Mouse (Mus musculus): ENCODE data around the gene Zfp961.
"Not testable (repeated sequence)": the region's sequence is repeated elsewhere in the genome, so short reads cannot be mapped to it uniquely, and the experiment has no call there.

DNA sequence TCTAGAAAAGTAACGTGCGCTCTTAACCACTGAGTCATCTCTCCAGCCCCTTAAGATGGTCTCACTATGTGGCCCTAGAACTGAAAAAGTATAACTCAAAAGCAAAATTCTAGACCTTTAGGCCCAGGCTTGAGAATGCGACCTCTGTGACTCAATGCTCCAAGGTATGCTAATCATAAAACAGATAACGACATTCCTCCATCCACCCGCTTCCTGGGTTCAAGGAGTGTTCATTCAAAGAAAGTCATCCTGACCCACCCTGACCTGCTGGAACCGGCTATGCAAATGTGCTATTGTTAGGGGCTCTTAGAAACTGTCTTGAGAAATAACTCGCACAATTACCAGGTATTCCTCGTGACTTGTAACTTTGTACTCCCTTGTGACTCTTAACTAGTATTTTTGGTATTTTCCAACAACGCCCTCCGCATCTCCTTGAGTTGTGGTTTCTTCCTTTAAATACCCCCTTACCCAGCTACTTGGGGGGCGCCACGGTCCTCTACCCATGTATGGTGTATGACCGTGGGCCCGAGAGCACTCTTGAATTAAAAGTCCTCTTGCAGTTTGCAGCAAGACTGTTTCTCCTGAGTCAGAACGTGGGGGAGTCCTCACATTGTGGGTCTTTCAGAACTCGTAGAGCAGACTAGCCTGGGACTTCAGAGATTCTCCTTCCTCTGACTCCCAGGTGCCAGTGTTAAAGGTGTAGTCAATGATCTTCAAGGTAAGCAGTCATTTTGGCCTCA lies 2.3 kb downstream of the Zfp961 start:
- TF ChIP-seq CTCF (IDR thresholded peaks at IDR 0.05; ENCODE audit: low read depth, low read length); POLR2A (IDR thresholded peaks at IDR 0.05; ENCODE audit: borderline replicate concordance, low read depth, low read length): not testable (repeated sequence)
